ENCODE assay signal across 19 mouse cellular contexts in the genomic region with DNA sequence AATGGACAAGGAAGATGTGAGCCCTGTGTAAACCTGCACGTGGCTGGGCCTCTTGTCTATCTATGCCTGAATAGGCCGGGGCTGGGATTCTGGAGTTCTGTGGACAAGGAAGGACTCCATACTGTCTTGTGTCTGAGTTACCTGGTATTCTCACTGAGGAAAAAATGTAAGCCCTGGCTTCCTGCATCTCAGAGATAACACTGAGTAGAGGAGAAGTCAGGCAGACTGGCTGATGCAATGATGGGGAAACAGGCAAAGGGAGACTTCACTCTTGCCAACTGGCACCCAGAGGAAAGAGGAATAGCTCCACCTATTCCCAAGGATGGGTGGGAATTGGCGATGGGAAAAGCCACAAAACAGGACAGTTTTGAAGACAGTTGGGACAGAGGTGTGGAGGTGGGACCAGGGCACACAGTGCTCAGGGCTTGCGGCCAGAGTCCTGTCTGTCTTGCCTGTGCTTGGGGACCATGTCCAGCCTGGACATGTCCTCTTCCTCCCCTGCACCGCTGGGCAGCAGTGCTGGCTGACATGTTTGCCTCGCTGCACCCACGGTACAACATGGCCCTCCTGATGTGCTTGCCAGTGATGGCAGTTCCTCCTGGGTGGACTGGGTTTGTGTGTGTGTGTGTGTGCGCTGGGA. TPM values are rescaled to one million over a fixed set of nuclear protein-coding genes. Genes with fewer than 3 reads are reported as not detected.
DNase-seq lines count a peak whose midpoint lies in the region; TF ChIP-seq lines count a peak whose summit lies in the region.
"Had no signal": no experiment of that assay in that cellular context is flagged by ENCODE, and none has a peak within 500 bp of the region (broad histone marks: within the 10 kb centered on the region; RNA-seq: fewer than 3 reads in every experiment).

No protein-coding gene starts in this region.

- H3K27ac ChIP-seq in gastrocnemius, adult 2 months = peak overlapping the region; percentile 41
- H3K27ac ChIP-seq in left cerebral cortex, adult 2 months = peak overlapping the region; percentile 8; the same call in 1 of the 2 replicates
- H3K27ac ChIP-seq: embryonic facial prominence, embryonic 13.5 days; forebrain, embryonic 13.5 days; heart, embryonic 13.5 days; liver, embryonic 13.5 days; lung, embryonic 15.5 days; neural tube, embryonic 13.5 days had no signal

- peak; percentile 64 for DNase-seq in gastrocnemius, adult 2 months
- DNase-seq in gastrocnemius, postnatal 4 days (ENCODE audit: low spot score in 2 of 2) = no peak
- DNase-seq in left cerebral cortex, adult 2 months (ENCODE audit: extremely low spot score in 1 of 2, low spot score in 2 of 2) = no peak
- DNase-seq in left cerebral cortex, adult 9 months (ENCODE audit: low spot score in 2 of 2) = no peak
- peak; percentile 77 for DNase-seq in MEL-GATA-1-ER (ENCODE audit: extremely low read depth, low read depth)
- DNase-seq in fibroblast of lung, adult 2 months (ENCODE audit: low read depth) = peak; percentile 46
- DNase-seq in urinary bladder, postnatal 10 days (ENCODE audit: low spot score) = no peak
- no peak for DNase-seq in ovary, postnatal 10 days (ENCODE audit: low spot score)
- DNase-seq: cerebellum, adult 9-11 months; heart, postnatal 4 days; kidney, adult 2 months; kidney, postnatal 4 days; liver, embryonic 13.5 days; right cerebral cortex, postnatal 4 days had no signal

- intact Hi-C loops in gastrocnemius, adult 2 months (cut with DNase I) = no loop called here
- intact Hi-C loops in left cerebral cortex, adult 2 months (cut with DNase I) = no loop called here

- no peak overlapping the region for H3K4me3 ChIP-seq in gastrocnemius, adult 2 months
- H3K4me3 ChIP-seq in left cerebral cortex, adult 2 months = no peak overlapping the region
- H3K4me3 ChIP-seq: embryonic facial prominence, embryonic 13.5 days; forebrain, embryonic 13.5 days; heart, embryonic 13.5 days; liver, embryonic 13.5 days; lung, embryonic 15.5 days; neural tube, embryonic 13.5 days had no signal

- TF ChIP-seq CTCF in gastrocnemius, adult 2 months (IDR thresholded peaks at IDR 0.05) = no peak
- no peak for TF ChIP-seq CTCF in left cerebral cortex, adult 2 months (IDR thresholded peaks at IDR 0.05)

RNA-seq across cellular contexts. Expression of a gene that starts 48.2 kb away (rescaled TPM):
- total RNA-seq in gastrocnemius, adult 2 months (2021) = 10 to 100 TPM; 43.6 to 64.7 TPM
- 100 to 1,000 TPM; 115 to 127 TPM for total RNA-seq in gastrocnemius, postnatal 4 days (2021)
- 1 to 10 TPM; 5.7 to 8.0 TPM for total RNA-seq in left cerebral cortex, adult 2 months (2021)

Comparison
In these comparisons a context has a peak if more than half of its experiments do, and no peak if none do; other contexts are left out.
1. DNase-seq: peak in gastrocnemius, adult 2 months (single experiment), MEL-GATA-1-ER (single experiment) and fibroblast of lung, adult 2 months (single experiment); none in gastrocnemius, postnatal 4 days (0 of 2), left cerebral cortex, adult 2 months (0 of 2), left cerebral cortex, adult 9 months (0 of 2), urinary bladder, postnatal 10 days (single experiment) and ovary, postnatal 10 days (single experiment).
2. RNA of a gene that starts 48.2 kb away (total RNA-seq): 115 to 127 TPM in gastrocnemius, postnatal 4 days and 43.6 to 64.7 TPM in gastrocnemius, adult 2 months; 5.7 to 8.0 TPM in left cerebral cortex, adult 2 months; every median in the first group is over 4 times any median in the second.